Mouse (Mus musculus) spleen, postnatal 14 days (tissue): ENCODE results near the gene Ccdc151.

Experiments used
- DNase-seq, 2 experiments: peaks; one replicate each; pipeline ENCODE4 v3.0.0; 2021 to 2022; ENCODE audit warnings: low spot score in 2 of 2

The Ccdc151 gene

DNA sequence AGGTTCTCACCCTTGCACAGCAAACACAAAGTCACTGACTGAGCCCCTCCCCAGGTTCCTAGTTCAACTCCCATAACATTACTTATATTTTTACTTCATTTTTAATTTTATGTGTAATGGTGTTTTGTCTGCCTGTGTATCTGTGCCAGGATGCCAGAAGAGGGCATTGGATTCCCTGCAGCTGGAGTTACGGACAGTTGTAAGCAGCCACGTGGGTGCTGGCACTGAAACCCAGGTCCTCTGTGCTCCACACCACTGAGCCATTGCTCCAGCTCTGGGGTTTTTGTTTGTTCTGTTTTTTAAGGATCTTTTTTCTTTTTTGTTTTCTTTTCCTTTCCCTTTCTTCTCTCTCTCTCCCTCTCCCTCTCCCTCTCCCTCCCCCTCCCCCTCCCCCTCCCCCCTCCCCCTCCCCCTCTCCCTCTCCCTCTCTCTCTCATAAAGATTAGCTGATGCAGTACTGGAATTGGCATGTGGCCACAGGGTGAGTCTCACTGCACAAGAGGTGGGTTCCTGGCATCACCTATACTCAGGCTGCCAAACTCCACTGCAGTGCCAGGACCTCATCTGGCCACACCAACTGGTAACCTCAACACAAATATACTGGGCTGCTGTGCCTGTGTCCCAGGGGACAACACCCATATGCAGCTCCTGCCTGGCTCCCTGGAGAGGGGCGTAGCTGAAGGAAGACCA lies 6.1 kb downstream of the Ccdc151 start:
- DNase-seq, result no peak

GRCm38 (mm10) chr9:21992227-21992626 lies 10.2 kb downstream of the Ccdc151 start:
- DNase-seq, result no peak

DNA sequence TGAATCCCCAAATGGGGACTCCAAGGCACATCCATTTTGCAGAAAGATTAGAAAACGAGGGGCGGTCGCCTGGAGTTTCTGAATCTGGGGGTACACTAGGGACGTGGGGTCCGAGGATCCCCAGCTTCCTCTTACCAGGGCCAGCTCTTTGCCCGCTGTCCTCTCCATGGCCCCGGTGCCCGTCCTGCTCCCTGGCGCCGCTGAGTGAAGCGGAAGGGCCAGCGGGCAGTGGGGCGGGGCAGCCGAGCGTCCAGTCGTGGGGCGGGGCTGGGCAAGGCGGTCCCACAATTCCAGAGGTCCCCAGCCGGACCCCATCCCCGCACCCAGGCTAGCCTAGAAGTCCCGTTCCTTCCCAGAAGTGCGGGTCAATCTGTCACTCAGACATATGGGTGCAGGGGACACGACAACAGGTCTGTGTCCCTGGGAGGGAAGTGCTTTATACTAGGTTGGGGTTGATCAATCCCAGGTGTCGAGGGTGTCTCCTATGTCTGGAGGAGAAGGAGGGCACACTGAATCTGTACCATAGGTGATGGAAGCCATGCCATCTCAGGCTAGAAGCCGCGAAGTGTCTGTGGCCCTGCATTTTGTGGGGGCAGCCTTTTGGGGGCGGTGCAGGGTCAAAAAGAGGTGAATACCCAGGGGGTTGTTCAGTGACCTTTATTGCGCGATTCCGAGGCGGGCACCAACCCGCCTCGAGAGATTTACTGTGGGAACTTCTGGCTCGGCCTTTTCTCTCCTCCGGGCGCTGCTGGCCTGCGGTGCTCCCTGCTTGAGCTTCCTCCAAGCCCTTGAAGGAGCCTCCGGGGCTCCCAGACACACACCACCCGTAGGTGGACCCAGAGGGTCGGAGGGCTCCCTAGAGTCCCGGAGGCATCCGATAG lies 13.0 kb downstream of the Ccdc151 start, which contains the start of gene Rgl3:
Rgl3 (minus strand) TSS at position 217 of the 881 bp plus-strand sequence.
- no peak for DNase-seq

DNA sequence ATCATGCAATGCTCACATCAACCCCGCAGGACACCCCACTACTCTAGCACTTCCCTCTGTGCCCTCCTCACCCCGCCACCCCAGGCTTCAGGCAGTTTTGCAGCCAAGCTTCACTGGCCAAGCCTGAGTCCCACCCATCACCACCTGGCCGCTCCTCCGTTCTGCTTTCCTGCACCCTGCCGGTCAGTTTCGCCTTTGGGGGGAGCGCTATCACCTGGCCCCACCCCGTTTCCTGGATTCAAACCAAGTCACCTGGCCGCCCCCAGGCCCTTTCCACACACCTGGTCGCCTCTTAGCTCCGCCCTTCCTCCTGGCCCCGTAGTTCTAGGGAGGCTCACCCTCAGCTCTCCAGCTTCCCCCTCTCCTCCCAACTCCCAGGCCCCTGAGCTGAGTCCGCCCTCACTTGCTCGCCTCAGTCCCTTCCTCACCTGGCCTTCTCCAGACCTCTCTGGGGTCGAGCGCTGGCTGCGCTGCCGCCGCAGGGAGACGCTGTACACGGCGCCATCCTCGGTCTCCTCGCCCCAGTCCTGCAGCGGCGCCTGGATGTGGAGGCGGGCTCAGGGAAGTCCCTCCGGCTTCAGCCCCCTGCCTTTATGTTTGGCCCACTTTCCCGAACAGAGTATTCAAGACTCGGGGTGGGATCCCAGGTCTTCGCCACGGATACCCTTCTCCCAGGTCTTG lies 13.9 kb downstream of the Ccdc151 start:
- DNase-seq, result no peak

DNA sequence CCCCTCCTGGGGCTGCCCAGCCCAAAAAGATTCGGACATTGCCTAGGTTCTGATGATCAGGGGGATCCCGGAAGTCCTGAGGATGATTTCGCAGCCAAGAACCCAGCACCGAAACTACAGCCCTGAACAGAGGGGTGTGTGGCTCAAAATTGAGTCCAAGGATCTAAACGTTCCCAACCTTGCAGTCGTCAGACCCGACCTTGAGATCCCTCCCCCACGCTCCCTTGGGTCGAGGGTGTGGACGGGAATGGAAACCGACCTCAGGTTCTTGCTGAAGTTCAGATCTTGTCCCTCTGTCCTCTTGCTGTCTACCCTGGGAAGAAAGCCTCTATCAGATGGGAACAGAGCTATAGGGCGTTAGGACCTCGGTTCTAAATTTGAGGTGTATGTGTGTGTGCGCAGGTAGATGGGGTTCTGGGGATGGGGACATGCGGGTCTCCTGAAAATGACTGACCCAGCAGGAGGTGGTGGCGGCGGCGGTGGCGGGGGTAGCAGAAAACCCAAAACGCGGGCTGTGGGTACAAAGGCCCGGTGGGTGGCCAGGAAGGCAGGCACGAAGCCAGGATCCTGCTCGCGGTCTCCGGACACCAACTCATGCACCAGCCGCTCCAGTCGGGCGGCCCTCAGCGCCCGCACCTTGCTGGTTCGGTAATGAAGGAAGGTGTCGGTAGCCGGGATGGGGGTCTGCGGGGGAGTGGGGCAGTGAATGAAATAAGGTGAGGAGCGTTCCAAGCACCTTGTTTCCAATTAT lies 14.7 kb downstream of the Ccdc151 start:
- no peak for DNase-seq

GRCm38 (mm10) chr9:21983911-21984310 lies 18.5 kb downstream of the Ccdc151 start:
- no peak for DNase-seq

GRCm38 (mm10) chr9:21978398-21979128 lies 23.9 kb downstream of the Ccdc151 start:
- no peak for DNase-seq

DNA sequence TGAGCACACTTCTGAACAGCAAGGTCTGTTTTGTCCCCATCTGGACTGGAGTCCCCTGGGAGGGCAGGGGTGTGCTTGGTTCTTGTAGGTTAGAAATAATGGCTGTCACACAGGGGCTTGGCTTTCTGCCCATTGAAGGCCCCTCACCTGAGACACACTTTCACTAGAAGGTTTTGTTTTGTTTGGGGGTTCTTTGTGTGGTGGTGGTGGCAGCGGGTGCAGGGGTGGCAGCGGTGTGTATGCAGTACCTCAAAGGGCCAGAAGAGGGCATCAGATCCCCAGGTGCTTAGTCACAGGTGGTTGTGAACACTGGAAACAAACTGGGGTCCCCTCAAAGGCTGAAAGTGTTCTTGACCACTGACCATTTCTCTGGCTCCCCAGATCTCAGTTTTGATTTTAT lies 24.5 kb downstream of the Ccdc151 start:
- peak; percentile 31 to 60 for DNase-seq

GRCm38 (mm10) chr9:21977331-21977730 lies 25.1 kb downstream of the Ccdc151 start:
- no peak for DNase-seq

GRCm38 (mm10) chr9:21976626-21977175 lies 25.7 kb downstream of the Ccdc151 start:
- no peak for DNase-seq

DNA sequence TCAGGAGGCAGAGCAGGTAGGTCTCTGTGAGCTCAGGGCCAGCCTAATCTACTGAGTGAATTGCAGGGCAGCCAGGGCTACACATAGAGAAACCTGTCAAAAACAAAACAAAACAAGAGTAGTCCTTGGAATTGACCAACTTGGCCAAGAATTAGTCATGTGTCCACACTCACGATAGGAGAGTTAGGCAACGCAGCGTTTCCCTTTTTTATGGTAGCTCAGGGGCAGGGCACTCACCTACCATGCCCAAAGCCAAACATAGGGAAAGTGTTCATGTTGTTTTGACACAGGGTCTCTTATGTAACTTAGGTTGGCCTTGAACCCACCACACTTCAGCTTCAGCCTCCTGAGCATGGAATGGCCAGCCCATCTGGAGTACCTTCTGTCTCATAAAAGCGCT lies 33.1 kb downstream of the Ccdc151 start:
- DNase-seq, result no peak

DNA sequence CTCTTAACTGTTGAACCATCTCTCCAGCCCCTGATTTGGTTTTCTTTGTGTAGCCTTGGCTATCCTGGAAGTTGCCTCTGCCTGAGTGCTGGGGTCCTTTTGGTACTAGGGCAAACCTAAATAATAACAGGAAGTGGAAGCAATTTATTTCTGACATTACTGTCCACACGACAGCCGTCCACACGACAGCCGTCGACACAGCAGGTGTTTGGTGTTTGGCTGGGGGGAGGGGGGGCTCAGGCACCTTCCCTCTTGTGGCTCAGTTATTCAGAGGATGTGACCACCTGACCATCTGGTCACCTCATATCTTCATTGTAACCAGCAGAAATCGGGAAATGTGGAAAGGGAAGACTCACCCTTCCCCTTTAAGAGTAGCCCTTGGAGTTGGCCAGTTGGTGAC lies 33.6 kb downstream of the Ccdc151 start:
- DNase-seq, result no peak

- peak; percentile 64 to 65 for DNase-seq
These were observed 39.0 kb downstream of the Ccdc151 start, which contains the start of gene Epor for GRCm38 (mm10) chr9:21963417-21963816. Gene Epor, minus strand, starts transcription at chr9:21963506.

DNA sequence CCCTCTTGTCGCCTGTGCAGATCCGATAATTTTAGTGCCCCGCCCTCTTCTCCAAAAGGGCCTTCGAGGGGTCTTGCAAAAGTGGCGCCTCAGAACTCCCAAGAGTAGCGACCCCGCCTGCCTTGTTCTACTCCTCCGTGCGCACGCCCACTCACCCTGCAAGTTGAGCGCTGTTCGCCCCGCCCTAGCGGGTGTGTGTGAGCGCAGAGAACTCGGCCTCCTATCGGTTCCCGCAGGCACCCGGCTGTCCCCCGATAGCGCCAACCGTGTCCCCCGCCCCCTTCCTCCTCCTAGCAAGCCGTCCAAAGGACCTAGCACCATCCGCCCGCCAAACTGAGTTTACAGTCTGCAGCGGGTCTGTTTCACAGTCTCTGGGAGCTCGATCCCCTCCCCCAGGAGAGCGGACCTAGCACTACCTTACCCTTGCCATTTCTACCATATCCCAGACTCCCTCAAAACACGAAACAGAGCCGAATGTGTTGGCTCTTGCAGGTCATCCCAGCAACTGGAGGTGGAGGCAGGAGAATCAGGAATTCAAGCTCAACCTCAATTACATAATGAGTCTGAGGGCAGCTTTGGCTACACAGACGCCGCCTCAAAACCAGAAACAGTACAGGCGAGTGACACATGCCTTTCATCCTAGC lies 39.9 kb downstream of the Ccdc151 start:
- peak; percentile 86 to 91 for DNase-seq

DNA sequence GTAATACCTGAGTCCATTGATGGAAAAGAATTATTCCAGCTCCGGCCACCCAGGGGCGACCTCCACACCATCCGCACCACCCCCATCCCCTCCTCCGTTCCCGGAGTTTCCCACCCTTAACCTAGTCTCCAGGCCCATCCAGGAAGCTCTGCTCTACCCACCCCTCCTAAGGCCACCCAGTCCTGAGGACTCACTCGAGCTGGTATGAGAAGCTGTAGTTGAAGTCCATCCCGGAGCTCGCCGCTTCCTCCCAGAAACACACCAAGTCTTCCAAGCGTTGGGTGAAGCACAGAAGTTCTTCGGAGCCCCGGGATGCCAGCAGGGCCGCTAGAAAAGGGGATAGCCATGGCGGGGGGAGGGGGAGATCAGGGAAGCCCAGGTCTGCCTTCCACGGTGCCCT lies 40.4 kb downstream of the Ccdc151 start:
- DNase-seq, result no peak

DNA sequence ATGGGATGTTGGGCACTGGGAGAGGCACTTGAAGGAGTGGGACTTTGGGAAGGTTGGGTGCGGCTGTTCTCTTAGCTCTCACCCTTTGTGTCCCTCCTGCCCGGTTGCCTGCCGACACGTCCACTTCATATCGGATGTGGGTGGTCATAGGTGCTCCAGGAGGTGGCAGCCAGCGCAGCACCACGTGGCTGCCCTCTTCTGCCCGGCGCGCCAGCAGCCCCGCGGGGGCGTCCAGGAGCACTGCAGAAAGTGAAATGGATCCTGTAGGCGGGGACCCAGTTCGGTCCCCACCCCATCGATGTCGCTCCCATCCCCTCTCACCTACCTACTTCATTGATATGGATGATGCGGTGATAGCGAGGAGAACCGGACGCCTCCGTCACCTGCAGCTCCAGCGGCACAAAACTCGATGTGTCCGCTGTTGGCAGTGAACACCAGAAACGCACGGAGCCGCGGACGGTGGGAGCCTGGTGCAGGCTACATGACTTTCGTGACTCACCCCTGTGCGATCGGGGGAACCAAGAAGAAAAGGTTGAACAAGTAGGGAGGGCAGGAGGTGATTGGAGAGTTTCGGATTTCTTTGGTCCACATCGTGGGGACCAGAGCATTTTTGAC lies 41.0 kb downstream of the Ccdc151 start:
- DNase-seq, result no peak

DNA sequence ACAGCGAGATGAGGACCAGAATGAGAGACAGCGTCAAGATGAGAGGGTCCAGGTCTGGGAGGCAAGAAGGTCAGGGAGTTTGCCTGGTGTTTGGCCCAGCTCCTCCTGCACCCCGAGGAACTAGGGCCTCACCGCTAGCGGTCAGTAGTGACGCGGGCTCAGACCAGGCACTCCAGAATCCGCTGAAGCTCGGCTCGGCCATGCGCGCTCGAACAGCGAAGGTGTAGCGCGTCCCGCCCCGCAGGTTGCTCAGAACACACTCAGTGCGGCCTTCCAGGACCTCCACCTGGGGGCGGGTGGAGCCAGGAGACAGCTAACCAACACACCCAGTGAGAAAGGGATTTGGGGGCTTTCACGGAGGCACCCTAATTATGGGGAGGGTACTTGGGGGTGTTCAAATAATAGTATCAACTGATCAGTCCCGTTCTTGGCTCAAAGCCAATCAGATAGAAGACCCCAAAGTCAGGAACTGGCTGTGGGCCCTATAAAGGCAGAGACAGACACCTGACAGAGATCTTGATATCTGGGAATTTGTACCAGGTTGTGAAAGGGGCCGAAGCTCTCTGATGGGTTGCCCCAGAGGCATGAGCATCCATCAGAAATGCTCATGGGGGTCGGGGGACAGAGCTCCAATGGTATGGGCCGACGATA lies 41.8 kb downstream of the Ccdc151 start:
- no peak for DNase-seq

DNA sequence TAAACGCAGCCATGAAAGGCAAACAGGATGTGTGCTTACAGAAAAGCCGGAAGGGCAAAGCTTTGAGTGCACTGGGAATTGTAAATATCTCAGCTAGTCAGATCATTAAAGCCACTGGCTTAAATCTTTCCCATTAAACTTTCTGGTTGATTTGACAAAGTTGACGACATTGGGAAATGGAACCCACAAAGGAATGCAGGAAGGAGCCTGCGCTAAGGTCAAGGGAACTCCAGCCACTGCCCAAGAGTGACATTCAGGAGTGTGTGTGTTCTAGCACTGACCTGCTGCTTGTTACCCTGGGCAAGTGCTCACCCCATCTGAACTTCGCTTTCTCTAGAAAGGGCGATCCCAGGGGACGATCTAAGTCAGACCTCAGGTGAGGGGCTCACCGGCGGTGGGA lies 42.3 kb downstream of the Ccdc151 start:
- no peak for DNase-seq

GRCm38 (mm10) chr9:21959244-21959643 lies 43.2 kb downstream of the Ccdc151 start:
- no peak for DNase-seq
